Mouse (Mus musculus): ENCODE data around the gene Ank2. TPM values are rescaled to one million over a fixed set of nuclear protein-coding genes. Genes with fewer than 3 reads are reported as not detected.

Ank2 gene
- polyA plus RNA-seq, 1 experiment from 2014 or later, result 40.4 TPM

GRCm38 (mm10) chr3:127282277-127282676, 216.9 kb downstream of the Ank2 start:
- WGBS, result 91% methylated on average over 5 of the region's 5 CpGs
- H3K27me3 ChIP-seq (ENCODE audit: low read depth, poor library complexity, severe bottlenecking), result no peaks in the 10 kb centered on the region
- H3K4me3 ChIP-seq, result no peak overlapping the region
- DNase-seq (ENCODE audit: low spot score), result no peak
- H3K27ac ChIP-seq (replicated peaks), result no peak overlapping the region
- no peaks in the 10 kb centered on the region for H3K9me3 ChIP-seq (replicated peaks)
- no peaks in the 10 kb centered on the region for H3K36me3 ChIP-seq
- no peaks in the 10 kb centered on the region for H3K4me1 ChIP-seq

- H3K4me3 ChIP-seq, result no peak overlapping the region
- 95% methylated on average over 3 of the region's 3 CpGs for WGBS
- no peaks in the 10 kb centered on the region for H3K9me3 ChIP-seq (replicated peaks)
- H3K27me3 ChIP-seq (ENCODE audit: low read depth, poor library complexity, severe bottlenecking), result no peaks in the 10 kb centered on the region
- H3K4me1 ChIP-seq, result no peaks in the 10 kb centered on the region
- H3K36me3 ChIP-seq, result no peaks in the 10 kb centered on the region
- H3K27ac ChIP-seq (replicated peaks), result no peak overlapping the region
- no peak for DNase-seq (ENCODE audit: low spot score)
These were observed 217.8 kb downstream of the Ank2 start for GRCm38 (mm10) chr3:127281390-127281789.

GRCm38 (mm10) chr3:127280376-127280775, 218.8 kb downstream of the Ank2 start:
- DNase-seq (ENCODE audit: low spot score), result no peak
- no peak overlapping the region for H3K4me3 ChIP-seq
- H3K27ac ChIP-seq (replicated peaks), result no peak overlapping the region
- H3K27me3 ChIP-seq (ENCODE audit: low read depth, poor library complexity, severe bottlenecking), result no peaks in the 10 kb centered on the region
- H3K36me3 ChIP-seq, result no peaks in the 10 kb centered on the region
- H3K9me3 ChIP-seq (replicated peaks), result no peaks in the 10 kb centered on the region
- H3K4me1 ChIP-seq, result no peaks in the 10 kb centered on the region

GRCm38 (mm10) chr3:127275953-127276352, 223.2 kb downstream of the Ank2 start:
- no peaks in the 10 kb centered on the region for H3K9me3 ChIP-seq (replicated peaks)
- H3K27me3 ChIP-seq (ENCODE audit: low read depth, poor library complexity, severe bottlenecking), result no peaks in the 10 kb centered on the region
- no peaks in the 10 kb centered on the region for H3K4me1 ChIP-seq
- no peak for DNase-seq (ENCODE audit: low spot score)
- H3K36me3 ChIP-seq, result no peaks in the 10 kb centered on the region
- no peak overlapping the region for H3K27ac ChIP-seq (replicated peaks)
- WGBS, result 90% methylated on average over 6 of the region's 6 CpGs
- H3K4me3 ChIP-seq, result no peak overlapping the region

- H3K4me1 ChIP-seq, result peaks cover 27% of the 10 kb centered on the region
- DNase-seq (ENCODE audit: low spot score), result no peak
- no peaks in the 10 kb centered on the region for H3K9me3 ChIP-seq (replicated peaks)
- 92% methylated on average over 12 of the region's 12 CpGs for WGBS
- no peaks in the 10 kb centered on the region for H3K36me3 ChIP-seq
- no peaks in the 10 kb centered on the region for H3K27me3 ChIP-seq (ENCODE audit: low read depth, poor library complexity, severe bottlenecking)
- no peak overlapping the region for H3K27ac ChIP-seq (replicated peaks)
- H3K4me3 ChIP-seq, result no peak overlapping the region
These were observed 226.3 kb downstream of the Ank2 start for GRCm38 (mm10) chr3:127272801-127273200.

GRCm38 (mm10) chr3:127269616-127270015, 229.5 kb downstream of the Ank2 start:
- Histone ChIP-seq H3K9me3 (replicated peaks) (no peaks in the 10 kb centered on the region), H3K27me3 (ENCODE audit: low read depth, poor library complexity, severe bottlenecking) (no peaks in the 10 kb centered on the region), H3K4me1 (peaks cover 50% of the 10 kb centered on the region), H3K4me3 (no peak overlapping the region), H3K36me3 (no peaks in the 10 kb centered on the region), H3K27ac (replicated peaks) (no peak overlapping the region)
- WGBS, result 88% methylated on average over 14 of the region's 14 CpGs
- no peak for DNase-seq (ENCODE audit: low spot score)

GRCm38 (mm10) chr3:127267846-127268245, 231.3 kb downstream of the Ank2 start:
- WGBS, result 23% methylated on average over 6 of the region's 6 CpGs
- peak; percentile 62 for DNase-seq (ENCODE audit: low spot score)

GRCm38 (mm10) chr3:127265732-127266131, 233.4 kb downstream of the Ank2 start:
- H3K4me3 ChIP-seq, result no peak overlapping the region
- H3K9me3 ChIP-seq (replicated peaks), result no peaks in the 10 kb centered on the region
- no peak overlapping the region for H3K27ac ChIP-seq (replicated peaks)
- peaks cover 55% of the 10 kb centered on the region for H3K4me1 ChIP-seq
- 85% methylated on average over 5 of the region's 5 CpGs for WGBS
- no peaks in the 10 kb centered on the region for H3K36me3 ChIP-seq
- no peaks in the 10 kb centered on the region for H3K27me3 ChIP-seq (ENCODE audit: low read depth, poor library complexity, severe bottlenecking)
- no peak for DNase-seq (ENCODE audit: low spot score)

More at GRCm38 (mm10) chr3:127267846-127268245, 231.3 kb downstream of the Ank2 start:
- Histone ChIP-seq H3K4me3 (no peak overlapping the region), H3K27me3 (ENCODE audit: low read depth, poor library complexity, severe bottlenecking) (no peaks in the 10 kb centered on the region), H3K27ac (replicated peaks) (peak overlapping the region; percentile 74), H3K36me3 (no peaks in the 10 kb centered on the region), H3K9me3 (replicated peaks) (no peaks in the 10 kb centered on the region), H3K4me1 (peaks cover 50% of the 10 kb centered on the region)

- Histone ChIP-seq H3K4me1 (peaks cover 57% of the 10 kb centered on the region), H3K9me3 (replicated peaks) (no peaks in the 10 kb centered on the region), H3K36me3 (no peaks in the 10 kb centered on the region), H3K4me3 (no peak overlapping the region), H3K27ac (replicated peaks) (0 out of 2 replicates have a peak overlapping the region, but pooled peaks have one; percentile 49), H3K27me3 (ENCODE audit: low read depth, poor library complexity, severe bottlenecking) (no peaks in the 10 kb centered on the region)
- 77% methylated on average over 3 of the region's 3 CpGs for WGBS
- DNase-seq (ENCODE audit: low spot score), result no peak
These were observed 234.0 kb downstream of the Ank2 start for GRCm38 (mm10) chr3:127265182-127265581.

GRCm38 (mm10) chr3:127260786-127261166, 238.4 kb downstream of the Ank2 start:
- H3K36me3 ChIP-seq, result no peaks in the 10 kb centered on the region
- no peaks in the 10 kb centered on the region for H3K27me3 ChIP-seq (ENCODE audit: low read depth, poor library complexity, severe bottlenecking)
- no peaks in the 10 kb centered on the region for H3K9me3 ChIP-seq (replicated peaks)
- no peak for DNase-seq (ENCODE audit: low spot score)
- H3K4me3 ChIP-seq, result no peak overlapping the region
- H3K27ac ChIP-seq (replicated peaks), result no peak overlapping the region
- peaks cover 51% of the 10 kb centered on the region for H3K4me1 ChIP-seq
- 67% methylated on average over 7 of the region's 7 CpGs for WGBS

- Histone ChIP-seq H3K36me3 (no peaks in the 10 kb centered on the region), H3K27me3 (ENCODE audit: low read depth, poor library complexity, severe bottlenecking) (no peaks in the 10 kb centered on the region), H3K4me3 (no peak overlapping the region), H3K4me1 (peaks cover 46% of the 10 kb centered on the region), H3K27ac (replicated peaks) (peak overlapping the region; percentile 18; the same call in 1 of the 2 replicates), H3K9me3 (replicated peaks) (no peaks in the 10 kb centered on the region)
- DNase-seq (ENCODE audit: low spot score), result no peak
- 68% methylated on average over 15 of the region's 15 CpGs for WGBS
These were observed 239.0 kb downstream of the Ank2 start for GRCm38 (mm10) chr3:127260007-127260785.

GRCm38 (mm10) chr3:127258466-127259075, 240.6 kb downstream of the Ank2 start:
- 32% methylated on average over 15 of the region's 15 CpGs for WGBS
- no peak for DNase-seq (ENCODE audit: low spot score)
- Histone ChIP-seq H3K36me3 (no peaks in the 10 kb centered on the region), H3K4me3 (peak overlapping the region; percentile 56), H3K4me1 (peaks cover 43% of the 10 kb centered on the region), H3K9me3 (replicated peaks) (no peaks in the 10 kb centered on the region), H3K27ac (replicated peaks) (peak overlapping the region; percentile 91), H3K27me3 (ENCODE audit: low read depth, poor library complexity, severe bottlenecking) (no peaks in the 10 kb centered on the region)

GRCm38 (mm10) chr3:127257969-127258368, 241.2 kb downstream of the Ank2 start:
- Histone ChIP-seq H3K27ac (replicated peaks) (peak overlapping the region; percentile 91), H3K9me3 (replicated peaks) (no peaks in the 10 kb centered on the region), H3K36me3 (no peaks in the 10 kb centered on the region), H3K4me3 (peak overlapping the region; percentile 56), H3K27me3 (ENCODE audit: low read depth, poor library complexity, severe bottlenecking) (no peaks in the 10 kb centered on the region), H3K4me1 (peaks cover 43% of the 10 kb centered on the region)
- no peak for DNase-seq (ENCODE audit: low spot score)
- under 1% methylated on average over 18 of the region's 18 CpGs for WGBS

Measured in midbrain, embryonic 10.5 days (tissue).